Mouse (Mus musculus): ENCODE measurements around the gene Zfp758. TPM values are rescaled to one million over a fixed set of nuclear protein-coding genes. Genes with fewer than 3 reads are reported as not detected.
"Not testable (repeated sequence)": the region's sequence is repeated elsewhere in the genome, so short reads cannot be mapped to it uniquely, and the experiment has no call there.

Zfp758 gene
- 9.5 and 9.9 TPM in 2 replicates for polyA plus RNA-seq (2015; fragmentation: Nextera tagmentation; extraction: Ambion mirVana)

- H3K4me3 ChIP-seq (replicated peaks), result peak within 1 kb of the TSS; percentile 56
- ATAC-seq (ENCODE audit: insufficient read depth, low FRiP score, low read depth), result peak; percentile 98
- H3K9me3 ChIP-seq; H3K4me1 ChIP-seq; H3K36me3 ChIP-seq; H3K27me3 ChIP-seq (replicated peaks): not testable (repeated sequence)
- peak within 1 kb of the TSS; percentile 44 for H3K9ac ChIP-seq
- peak within 1 kb of the TSS; percentile 52 for H3K4me2 ChIP-seq
- peak within 1 kb of the TSS; percentile 89 for H3K27ac ChIP-seq
- under 1% methylated on average over 27 of the region's 43 CpGs for WGBS
Measured at GRCm38 (mm10) chr17:22361101-22361781, at the start of gene Zfp758, which contains the start of gene Zfp944. Zfp758 (plus strand) TSS chr17:22361453. Zfp944 (minus strand) TSS chr17:22361400.

- H3K27ac ChIP-seq, result peak overlapping the region; percentile 87
- not testable (repeated sequence) for H3K36me3 ChIP-seq; H3K27me3 ChIP-seq (replicated peaks); H3K9me3 ChIP-seq; H3K4me1 ChIP-seq
- H3K9ac ChIP-seq, result peak overlapping the region; percentile 46
- peak; percentile 74 for ATAC-seq (ENCODE audit: insufficient read depth, low FRiP score, low read depth)
- peak overlapping the region; percentile 65 for H3K4me3 ChIP-seq (replicated peaks)
- H3K4me2 ChIP-seq, result peak overlapping the region; percentile 48
- WGBS, result 4% methylated on average over 3 of the region's 3 CpGs
Measured at GRCm38 (mm10) chr17:22314219-22314618, 47.0 kb upstream of the Zfp758 start.

GRCm38 (mm10) chr17:22314730-22315226 is 46.5 kb upstream of the Zfp758 start, which contains the start of gene CT030661.1:
CT030661.1 (minus strand) TSS chr17:22314837.
- H3K27me3 ChIP-seq (replicated peaks); H3K9me3 ChIP-seq; H3K4me1 ChIP-seq; H3K36me3 ChIP-seq: not testable (repeated sequence)
- Histone ChIP-seq H3K27ac (peak within 1 kb of the TSS; percentile 87), H3K4me2 (peak within 1 kb of the TSS; percentile 48), H3K4me3 (replicated peaks) (peak within 1 kb of the TSS; percentile 65), H3K9ac (peak within 1 kb of the TSS; percentile 46)
- peak; percentile 98 for ATAC-seq (ENCODE audit: insufficient read depth, low FRiP score, low read depth)
- 0% methylated on average over 20 of the region's 20 CpGs for WGBS

GRCm38 (mm10) chr17:22315247-22315646 is 46.0 kb upstream of the Zfp758 start:
- H3K9ac ChIP-seq; ATAC-seq (ENCODE audit: insufficient read depth, low FRiP score, low read depth); H3K36me3 ChIP-seq; H3K9me3 ChIP-seq; H3K27me3 ChIP-seq (replicated peaks); H3K4me1 ChIP-seq: not testable (repeated sequence)
- H3K27ac ChIP-seq, result peak overlapping the region; percentile 87; the same call in 1 of the 2 replicates
- WGBS, result 11% methylated on average over 2 of the region's 2 CpGs
- peak overlapping the region; percentile 65 for H3K4me3 ChIP-seq (replicated peaks)
- peak overlapping the region; percentile 46 for H3K4me2 ChIP-seq

- no peak overlapping the region for H3K9ac ChIP-seq
- no peak overlapping the region for H3K27ac ChIP-seq
- no peaks in the 10 kb centered on the region for H3K27me3 ChIP-seq (replicated peaks)
- no peak overlapping the region for H3K4me2 ChIP-seq
- H3K36me3 ChIP-seq, result no peaks in the 10 kb centered on the region
- no peak; the same call in 1 of the 2 replicates for ATAC-seq (ENCODE audit: insufficient read depth, low FRiP score, low read depth)
- H3K4me1 ChIP-seq, result no peaks in the 10 kb centered on the region
- no peak overlapping the region for H3K4me3 ChIP-seq (replicated peaks)
- H3K9me3 ChIP-seq, result no peaks in the 10 kb centered on the region
Measured at GRCm38 (mm10) chr17:22352794-22353193, 8.5 kb upstream of the Zfp758 start.

- H3K4me2 ChIP-seq, result peak overlapping the region; percentile 52
- H3K36me3 ChIP-seq, result no peaks in the 10 kb centered on the region
- H3K4me3 ChIP-seq (replicated peaks), result peak overlapping the region; percentile 56
- no peak overlapping the region; the same call in 1 of the 2 replicates for H3K9ac ChIP-seq
- ATAC-seq (ENCODE audit: insufficient read depth, low FRiP score, low read depth), result no peak
- WGBS, result 22% methylated on average over 5 of the region's 5 CpGs
- no peak overlapping the region for H3K27ac ChIP-seq
- H3K4me1 ChIP-seq, result peaks cover 6% of the 10 kb centered on the region; the same call in 1 of the 2 replicates
- H3K9me3 ChIP-seq, result no peaks in the 10 kb centered on the region; the same call in 1 of the 2 replicates
- H3K27me3 ChIP-seq (replicated peaks), result no peaks in the 10 kb centered on the region
Measured at GRCm38 (mm10) chr17:22360572-22360971, 681 bp upstream of the Zfp758 start.

GRCm38 (mm10) chr17:22363895-22364294 is 2.6 kb downstream of the Zfp758 start:
- Histone ChIP-seq H3K36me3 (peaks cover 6% of the 10 kb centered on the region; the same call in 1 of the 2 replicates), H3K9me3 (no peaks in the 10 kb centered on the region; the same call in 1 of the 2 replicates), H3K4me1 (peaks cover 6% of the 10 kb centered on the region; the same call in 1 of the 2 replicates), H3K4me3 (replicated peaks) (no peak overlapping the region), H3K27ac (no peak overlapping the region), H3K9ac (no peak overlapping the region), H3K4me2 (no peak overlapping the region), H3K27me3 (replicated peaks) (no peaks in the 10 kb centered on the region)
- 95% methylated on average over 3 of the region's 3 CpGs for WGBS
- ATAC-seq (ENCODE audit: insufficient read depth, low FRiP score, low read depth), result no peak

- Histone ChIP-seq H3K27ac (no peak overlapping the region), H3K36me3 (no peaks in the 10 kb centered on the region), H3K4me2 (no peak overlapping the region), H3K9me3 (no peaks in the 10 kb centered on the region), H3K9ac (no peak overlapping the region), H3K4me3 (replicated peaks) (no peak overlapping the region), H3K27me3 (replicated peaks) (no peaks in the 10 kb centered on the region), H3K4me1 (no peaks in the 10 kb centered on the region)
- WGBS, result 78% methylated on average over 2 of the region's 2 CpGs
- no peak for ATAC-seq (ENCODE audit: insufficient read depth, low FRiP score, low read depth)
Measured at GRCm38 (mm10) chr17:22410756-22411155, 49.5 kb downstream of the Zfp758 start.

GRCm38 (mm10) chr17:22417510-22417909 is 56.3 kb downstream of the Zfp758 start:
- H3K27me3 ChIP-seq (replicated peaks), result no peaks in the 10 kb centered on the region
- H3K9me3 ChIP-seq, result no peaks in the 10 kb centered on the region
- H3K4me2 ChIP-seq, result no peak overlapping the region
- 3% methylated on average over 3 of the region's 3 CpGs for WGBS
- H3K9ac ChIP-seq, result no peak overlapping the region
- ATAC-seq (ENCODE audit: insufficient read depth, low FRiP score, low read depth), result no peak
- no peaks in the 10 kb centered on the region for H3K36me3 ChIP-seq
- no peaks in the 10 kb centered on the region for H3K4me1 ChIP-seq
- H3K27ac ChIP-seq, result no peak overlapping the region
- H3K4me3 ChIP-seq (replicated peaks), result no peak overlapping the region

GRCm38 (mm10) chr17:22423952-22424617 is 62.8 kb downstream of the Zfp758 start, which contains the start of gene Zfp946:
Zfp946 (plus strand) TSS chr17:22424222.
- Histone ChIP-seq H3K9me3 (no peaks in the 10 kb centered on the region), H3K4me3 (replicated peaks) (peak within 1 kb of the TSS; percentile 69), H3K4me1 (no peaks in the 10 kb centered on the region), H3K27ac (peak within 1 kb of the TSS; percentile 93), H3K36me3 (no peaks in the 10 kb centered on the region), H3K9ac (peak within 1 kb of the TSS; percentile 63), H3K27me3 (replicated peaks) (no peaks in the 10 kb centered on the region), H3K4me2 (peak within 1 kb of the TSS; percentile 59)
- ATAC-seq (ENCODE audit: insufficient read depth, low FRiP score, low read depth), result peak; percentile 95
- WGBS, result 1% methylated on average over 29 of the region's 29 CpGs

- WGBS, result 2% methylated on average over 12 of the region's 12 CpGs
- H3K27me3 ChIP-seq (replicated peaks), result no peaks in the 10 kb centered on the region
- H3K9me3 ChIP-seq, result no peaks in the 10 kb centered on the region
- H3K27ac ChIP-seq, result peak overlapping the region; percentile 93
- ATAC-seq (ENCODE audit: insufficient read depth, low FRiP score, low read depth), result no peak
- no peak overlapping the region for H3K9ac ChIP-seq
- H3K36me3 ChIP-seq, result no peaks in the 10 kb centered on the region
- peak overlapping the region; percentile 59 for H3K4me2 ChIP-seq
- peak overlapping the region; percentile 69 for H3K4me3 ChIP-seq (replicated peaks)
- no peaks in the 10 kb centered on the region for H3K4me1 ChIP-seq
Measured at GRCm38 (mm10) chr17:22424636-22425354, 63.5 kb downstream of the Zfp758 start.

Data from stomach, embryonic 15.5 days (tissue).